Mouse (Mus musculus) liver, embryonic 15.5 days (tissue): ENCODE results near the gene Sh2d3c. TPM values are rescaled to one million over a fixed set of nuclear protein-coding genes. Genes with fewer than 3 reads are reported as not detected.

Experiments
- ATAC-seq: fragments of 200-750 bp; cut with Nextera tagmentation; 2 replicates; pipeline ENCODE4 v1.8.0; 2017; ENCODE audit warnings: moderate number of reproducible peaks, mild to moderate bottlenecking, moderate library complexity; ENCODE audit not compliant: insufficient read depth
- H3K27ac ChIP-seq: fragments of 300-500 bp; sonication (generic); replicated peaks from 2 replicates; pipeline ENCODE4 v1.5.1; 2015; ENCODE audit warnings: mild to moderate bottlenecking, inconsistent platforms
- H3K27me3 ChIP-seq: fragments of 300-500 bp; sonication (generic); 2 replicates; pipeline ENCODE4 v1.6.1; 2015; ENCODE audit warnings: mild to moderate bottlenecking, inconsistent platforms
- H3K36me3 ChIP-seq: fragments of 300-500 bp; sonication (generic); replicated peaks from 2 replicates; pipeline ENCODE4 v1.6.1; 2015; ENCODE audit warnings: moderate library complexity, mild to moderate bottlenecking, inconsistent platforms
- H3K4me1 ChIP-seq: fragments of 300-500 bp; sonication (generic); replicated peaks from 2 replicates; pipeline ENCODE4 v1.6.1; 2015; ENCODE audit warnings: inconsistent platforms
- H3K4me2 ChIP-seq: fragments of 300-500 bp; sonication (generic); 2 replicates; pipeline ENCODE4 v1.6.1; 2015; ENCODE audit warnings: moderate library complexity, mild to moderate bottlenecking, inconsistent platforms
- H3K4me3 ChIP-seq: fragments of 300-500 bp; sonication (generic); replicated peaks from 2 replicates; pipeline ENCODE4 v1.5.1; 2015; ENCODE audit warnings: mild to moderate bottlenecking, inconsistent platforms
- H3K9ac ChIP-seq: fragments of 300-500 bp; sonication (generic); 2 replicates; pipeline ENCODE4 v1.6.1; 2015; ENCODE audit warnings: moderate library complexity, mild to moderate bottlenecking, inconsistent platforms
- H3K9me3 ChIP-seq: fragments of 300-500 bp; sonication (generic); replicated peaks from 2 replicates; pipeline ENCODE4 v1.6.1; 2016; ENCODE audit warnings: inconsistent platforms
- WGBS: fragments of 180-500 bp; shearing (Covaris S2); methylation state at CpG from one replicate; pipeline ENCODE4 v1.1.7; 2015; ENCODE audit warnings: mixed read lengths; ENCODE audit not compliant: insufficient replicate concordance; 5-methylcytosine and 5-hydroxymethylcytosine counted together
- polyA plus RNA-seq: library from polyadenylated mRNA; unstranded; fragments of >200 nt; fragmentation: Nextera tagmentation; extraction: Ambion mirVana; gene quantifications from 2 replicates; pipeline ENCODE4 v1.2.1, GENCODE M21; 2015

Sh2d3c gene
- 7.0 and 8.3 TPM in 2 replicates for polyA plus RNA-seq

DNA sequence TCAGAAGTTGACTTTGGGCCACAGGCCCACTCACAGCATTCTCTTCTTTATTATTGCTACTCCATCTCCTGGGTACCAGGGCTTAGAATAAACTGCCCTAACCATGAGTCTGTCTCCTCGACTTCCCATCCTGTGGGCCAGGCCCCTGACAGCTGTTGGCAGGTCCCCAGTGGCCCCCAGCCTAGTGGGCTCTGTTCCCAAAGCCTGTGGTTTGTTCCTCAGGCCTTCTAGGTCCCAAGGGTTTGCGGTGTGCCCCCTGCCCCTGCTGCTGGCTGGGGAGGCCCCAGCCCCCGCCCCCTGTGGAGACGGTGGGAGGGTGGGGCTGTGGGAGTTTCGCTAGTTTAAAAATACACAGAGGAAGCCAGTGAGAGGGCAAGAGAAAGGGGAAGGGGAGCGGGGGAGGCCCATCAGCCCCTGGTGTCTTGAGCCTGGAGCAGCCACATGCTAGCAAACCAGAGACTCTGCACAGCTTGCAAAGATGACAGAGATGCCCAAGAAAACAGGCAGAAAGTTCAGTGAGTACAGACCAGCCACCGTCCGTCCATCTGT lies at the start of gene Sh2d3c:
TSS of gene Sh2d3c (plus strand) at position 375 of the 549 bp plus-strand sequence.
- no peaks in the 10 kb centered on the region for H3K27me3 ChIP-seq
- ATAC-seq = no peak
- H3K9me3 ChIP-seq = no peaks in the 10 kb centered on the region
- H3K27ac ChIP-seq = peak within 1 kb of the TSS; percentile 48
- H3K9ac ChIP-seq = no peak within 1 kb of the TSS
- H3K4me3 ChIP-seq = peak within 1 kb of the TSS; percentile 39
- peaks cover 20% of the 10 kb centered on the region for H3K4me1 ChIP-seq
- peak within 1 kb of the TSS; percentile 32 for H3K4me2 ChIP-seq
- no peaks in the 10 kb centered on the region for H3K36me3 ChIP-seq
- 13% methylated on average over 8 of the region's 8 CpGs for WGBS

- ATAC-seq = no peak
Observed at GRCm38 (mm10) chr2:32671147-32671546, 49.7 kb upstream of the Sh2d3c start.

GRCm38 (mm10) chr2:32671907-32672595 lies 48.8 kb upstream of the Sh2d3c start:
- Histone ChIP-seq H3K27ac (no peak overlapping the region), H3K27me3 (no peaks in the 10 kb centered on the region), H3K4me2 (no peak overlapping the region), H3K4me3 (no peak overlapping the region), H3K4me1 (peaks cover 28% of the 10 kb centered on the region), H3K36me3 (peaks cover 3% of the 10 kb centered on the region; the same call in 1 of the 2 replicates), H3K9me3 (no peaks in the 10 kb centered on the region), H3K9ac (no peak overlapping the region)
- 66% methylated on average over 9 of the region's 9 CpGs for WGBS
- ATAC-seq = no peak

More at GRCm38 (mm10) chr2:32671147-32671546, 49.7 kb upstream of the Sh2d3c start:
- no peak overlapping the region for H3K4me3 ChIP-seq
- H3K9ac ChIP-seq = no peak overlapping the region
- H3K27me3 ChIP-seq = no peaks in the 10 kb centered on the region
- H3K36me3 ChIP-seq = peaks cover 3% of the 10 kb centered on the region; the same call in 1 of the 2 replicates
- H3K27ac ChIP-seq = no peak overlapping the region
- no peaks in the 10 kb centered on the region for H3K9me3 ChIP-seq
- no peak overlapping the region for H3K4me2 ChIP-seq
- H3K4me1 ChIP-seq = peaks cover 30% of the 10 kb centered on the region
- WGBS = 77% methylated on average over 9 of the region's 9 CpGs

DNA sequence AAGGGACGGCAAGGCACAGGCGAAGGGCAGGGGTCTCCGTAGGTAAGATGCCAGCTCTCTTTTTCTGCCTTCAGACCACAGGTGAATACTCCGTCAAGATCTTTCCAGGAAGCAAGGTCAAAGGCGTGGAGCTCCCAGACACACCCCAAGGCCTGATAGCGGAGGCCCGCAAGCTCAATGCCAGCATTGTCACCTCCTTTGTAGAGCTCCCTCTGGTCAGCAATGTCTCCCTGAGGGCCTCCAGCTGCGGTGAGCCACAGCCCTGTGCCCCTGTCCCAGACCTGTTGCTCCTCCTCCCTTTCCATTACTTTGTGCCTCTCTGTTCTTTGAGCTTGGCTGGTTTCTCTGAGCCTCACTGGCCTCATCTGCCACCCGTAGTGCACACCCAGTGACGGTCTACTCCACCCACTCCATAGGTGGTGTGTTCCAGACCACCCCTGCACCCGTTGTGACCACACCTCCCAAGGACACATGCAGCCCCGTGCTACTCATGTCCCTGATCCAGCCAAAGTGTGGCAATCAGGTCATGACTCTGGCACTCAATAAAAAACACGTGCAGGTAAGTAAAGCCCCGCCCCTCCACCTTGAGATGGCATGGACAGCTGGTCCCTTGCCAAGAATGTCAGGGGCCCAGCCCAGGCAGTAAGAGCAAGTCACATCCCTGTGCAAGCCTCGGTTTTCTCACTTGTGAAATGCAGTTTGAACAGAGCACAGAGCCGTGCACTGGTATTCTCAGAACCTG lies 47.5 kb upstream of the Sh2d3c start:
- Histone ChIP-seq H3K27me3 (no peaks in the 10 kb centered on the region), H3K4me3 (no peak overlapping the region), H3K4me1 (peaks cover 28% of the 10 kb centered on the region), H3K27ac (no peak overlapping the region), H3K9ac (no peak overlapping the region), H3K9me3 (no peaks in the 10 kb centered on the region), H3K4me2 (no peak overlapping the region), H3K36me3 (peaks cover 4% of the 10 kb centered on the region; the same call in 1 of the 2 replicates)
- peak; percentile 43; the same call in 1 of the 2 replicates for ATAC-seq
- 49% methylated on average over 16 of the region's 16 CpGs for WGBS

- ATAC-seq = no peak
- Histone ChIP-seq H3K4me1 (peaks cover 15% of the 10 kb centered on the region), H3K27ac (no peak overlapping the region), H3K27me3 (no peaks in the 10 kb centered on the region), H3K9me3 (no peaks in the 10 kb centered on the region), H3K4me2 (no peak overlapping the region), H3K36me3 (peaks cover 9% of the 10 kb centered on the region), H3K9ac (no peak overlapping the region), H3K4me3 (no peak overlapping the region)
- WGBS = 83% methylated on average over 3 of the region's 3 CpGs
Observed at GRCm38 (mm10) chr2:32676821-32677220, 44.0 kb upstream of the Sh2d3c start.

- Histone ChIP-seq H3K27ac (no peak overlapping the region), H3K4me3 (no peak overlapping the region), H3K9me3 (no peaks in the 10 kb centered on the region), H3K36me3 (peaks cover 18% of the 10 kb centered on the region), H3K27me3 (no peaks in the 10 kb centered on the region), H3K4me1 (peaks cover 15% of the 10 kb centered on the region), H3K4me2 (no peak overlapping the region), H3K9ac (no peak overlapping the region)
- WGBS = 81% methylated on average over 7 of the region's 7 CpGs
- ATAC-seq = no peak
Observed at GRCm38 (mm10) chr2:32677683-32678082, 43.2 kb upstream of the Sh2d3c start.

GRCm38 (mm10) chr2:32680051-32680451 lies 40.8 kb upstream of the Sh2d3c start:
- Histone ChIP-seq H3K4me3 (no peak overlapping the region), H3K27me3 (no peaks in the 10 kb centered on the region), H3K4me1 (peaks cover 4% of the 10 kb centered on the region; the same call in 1 of the 2 replicates), H3K9ac (no peak overlapping the region), H3K9me3 (no peaks in the 10 kb centered on the region), H3K36me3 (peaks cover 40% of the 10 kb centered on the region), H3K4me2 (no peak overlapping the region), H3K27ac (no peak overlapping the region)
- no peak for ATAC-seq
- WGBS = 70% methylated on average over 7 of the region's 7 CpGs

GRCm38 (mm10) chr2:32680961-32681650 lies 39.7 kb upstream of the Sh2d3c start:
- Histone ChIP-seq H3K4me1 (peaks cover 5% of the 10 kb centered on the region; the same call in 1 of the 2 replicates), H3K4me3 (no peak overlapping the region), H3K9ac (no peak overlapping the region), H3K9me3 (no peaks in the 10 kb centered on the region), H3K27me3 (no peaks in the 10 kb centered on the region), H3K4me2 (no peak overlapping the region), H3K36me3 (peaks cover 48% of the 10 kb centered on the region), H3K27ac (no peak overlapping the region)
- 70% methylated on average over 19 of the region's 19 CpGs for WGBS
- no peak for ATAC-seq

GRCm38 (mm10) chr2:32681754-32682153 lies 39.1 kb upstream of the Sh2d3c start:
- no peak overlapping the region for H3K9ac ChIP-seq
- peaks cover 54% of the 10 kb centered on the region for H3K36me3 ChIP-seq
- no peaks in the 10 kb centered on the region for H3K27me3 ChIP-seq
- H3K4me1 ChIP-seq = peaks cover 9% of the 10 kb centered on the region; the same call in 1 of the 2 replicates
- H3K4me2 ChIP-seq = no peak overlapping the region
- no peaks in the 10 kb centered on the region for H3K9me3 ChIP-seq
- ATAC-seq = no peak
- H3K27ac ChIP-seq = no peak overlapping the region
- no peak overlapping the region for H3K4me3 ChIP-seq
- WGBS = 67% methylated on average over 6 of the region's 6 CpGs

- no peak for ATAC-seq
- H3K36me3 ChIP-seq = peaks cover 65% of the 10 kb centered on the region
- no peak overlapping the region for H3K27ac ChIP-seq
- peaks cover 9% of the 10 kb centered on the region; the same call in 1 of the 2 replicates for H3K4me1 ChIP-seq
- H3K27me3 ChIP-seq = no peaks in the 10 kb centered on the region
- no peak overlapping the region for H3K4me3 ChIP-seq
- no peak overlapping the region for H3K9ac ChIP-seq
- WGBS = 71% methylated on average over 14 of the region's 14 CpGs
- H3K9me3 ChIP-seq = no peaks in the 10 kb centered on the region
- no peak overlapping the region for H3K4me2 ChIP-seq
Observed at GRCm38 (mm10) chr2:32682721-32683417, 38.0 kb upstream of the Sh2d3c start.
